Comparison of ENCODE assay signal across 8 mouse cellular contexts in genomic region chr11:108922511-108923187, GRCm38 (mm10). TPM values are rescaled to one million over a fixed set of nuclear protein-coding genes. Genes with fewer than 3 reads are reported as not detected.
DNase-seq lines count a peak whose midpoint lies in the region; ATAC-seq lines count a peak whose summit lies in the region.
"Had no signal": no experiment of that assay in that cellular context is flagged by ENCODE, and none has a peak within 500 bp of the region (broad histone marks: within the 10 kb centered on the region; RNA-seq: fewer than 3 reads in every experiment).

No protein-coding gene starts in this region.

- peak overlapping the region; percentile 95 for H3K9ac ChIP-seq in forebrain, embryonic 11.5 days (ENCODE audit: low read length)
- peak overlapping the region; percentile 87 for H3K9ac ChIP-seq in limb, embryonic 15.5 days
- H3K9ac ChIP-seq in stomach, embryonic 16.5 days (ENCODE audit: low read length): peak overlapping the region; percentile 77

- WGBS in forebrain, embryonic 11.5 days: under 1% methylated on average over 32 of the region's 32 CpGs
- under 1% methylated on average over 30 of the region's 32 CpGs for WGBS in limb, embryonic 15.5 days
- under 1% methylated on average over 32 of the region's 32 CpGs for WGBS in stomach, embryonic 16.5 days

- peak; percentile 4 for DNase-seq in ovary, postnatal 10 days (ENCODE audit: low spot score)
- DNase-seq in ovary, adult 18-20 months (ENCODE audit: low spot score): no peak
- DNase-seq in forebrain, embryonic 11.5 days (ENCODE audit: low spot score): no peak
- DNase-seq in B cell, adult 2 months: no peak
- no peak for DNase-seq in cerebellum, postnatal 14 days
- DNase-seq: cerebellum, adult 9-10 months had no signal

- peaks cover 34% of the 10 kb centered on the region for H3K4me1 ChIP-seq in forebrain, embryonic 11.5 days (replicated peaks; ENCODE audit: control insufficient read depth, insufficient read depth, low read length)
- peaks cover 54% of the 10 kb centered on the region for H3K4me1 ChIP-seq in limb, embryonic 15.5 days
- peaks cover 35% of the 10 kb centered on the region for H3K4me1 ChIP-seq in stomach, embryonic 16.5 days (ENCODE audit: control insufficient read depth, insufficient read depth, low read length)

- no peaks in the 10 kb centered on the region for H3K36me3 ChIP-seq in forebrain, embryonic 11.5 days (ENCODE audit: control insufficient read depth, insufficient read depth, low read length)
- no peaks in the 10 kb centered on the region for H3K36me3 ChIP-seq in limb, embryonic 15.5 days
- H3K36me3 ChIP-seq in stomach, embryonic 16.5 days (ENCODE audit: control insufficient read depth, insufficient read depth, low read length): no peaks in the 10 kb centered on the region

- peak overlapping the region; percentile 80 for H3K4me2 ChIP-seq in forebrain, embryonic 11.5 days (ENCODE audit: low read depth, low read length, severe bottlenecking)
- peak overlapping the region; percentile 50 for H3K4me2 ChIP-seq in limb, embryonic 15.5 days
- H3K4me2 ChIP-seq in stomach, embryonic 16.5 days (ENCODE audit: low read depth, low read length): peak overlapping the region; percentile 88

- peak overlapping the region; percentile 93 for H3K4me3 ChIP-seq in forebrain, embryonic 11.5 days (ENCODE audit: low read depth, low read length)
- H3K4me3 ChIP-seq in limb, embryonic 15.5 days: peak overlapping the region; percentile 73
- peak overlapping the region; percentile 87 for H3K4me3 ChIP-seq in stomach, embryonic 16.5 days (replicated peaks; ENCODE audit: low read length)

- peak overlapping the region; percentile 100 for H3K27ac ChIP-seq in forebrain, embryonic 11.5 days (ENCODE audit: low read depth, low read length)
- peak overlapping the region; percentile 100 for H3K27ac ChIP-seq in limb, embryonic 15.5 days
- peak overlapping the region; percentile 97 for H3K27ac ChIP-seq in stomach, embryonic 16.5 days (ENCODE audit: low read length)

- ATAC-seq in forebrain, embryonic 11.5 days (replicated peaks; ENCODE audit: low FRiP score): no peak
- no peak for ATAC-seq in limb, embryonic 15.5 days (ENCODE audit: insufficient number of reproducible peaks, low FRiP score, low TSS enrichment, low read depth)
- ATAC-seq in stomach, embryonic 16.5 days (ENCODE audit: insufficient read depth, low FRiP score): no peak

- no peaks in the 10 kb centered on the region for H3K27me3 ChIP-seq in forebrain, embryonic 11.5 days (ENCODE audit: control insufficient read depth, insufficient read depth, low read length)
- no peaks in the 10 kb centered on the region for H3K27me3 ChIP-seq in limb, embryonic 15.5 days
- H3K27me3 ChIP-seq in stomach, embryonic 16.5 days (ENCODE audit: control insufficient read depth, insufficient read depth, low read length): no peaks in the 10 kb centered on the region; the same call in 1 of the 2 replicates

- no peaks in the 10 kb centered on the region for H3K9me3 ChIP-seq in forebrain, embryonic 11.5 days (ENCODE audit: control insufficient read depth, low read length)
- H3K9me3 ChIP-seq in limb, embryonic 15.5 days: no peaks in the 10 kb centered on the region
- no peaks in the 10 kb centered on the region for H3K9me3 ChIP-seq in stomach, embryonic 16.5 days (replicated peaks; ENCODE audit: control insufficient read depth, low read length)

RNA-seq across cellular contexts. Expression of gene Axin2, which starts 2.5 kb away (rescaled TPM):
- polyA plus RNA-seq in forebrain, embryonic 11.5 days (2014; fragmentation: Nextera tagmentation; extraction: Ambion mirVana): 20.9 and 23.9 TPM in 2 replicates
- polyA plus RNA-seq in limb, embryonic 15.5 days (2015; fragmentation: Nextera tagmentation; extraction: Ambion mirVana): 15.8 and 20.3 TPM in 2 replicates
- 2.4 and 2.8 TPM in 2 replicates for polyA plus RNA-seq in stomach, embryonic 16.5 days (2015; fragmentation: Nextera tagmentation; extraction: Ambion mirVana)
